Mouse (Mus musculus): ENCODE results near the gene Frzb. TPM values are rescaled to one million over a fixed set of nuclear protein-coding genes. Genes with fewer than 3 reads are reported as not detected.
A peak's percentile ranks its signal among the peaks of the same experiment; 100 is the strongest.

Frzb gene
- polyA plus RNA-seq, 1 experiment from 2014 or later = 6.4 TPM

DNA sequence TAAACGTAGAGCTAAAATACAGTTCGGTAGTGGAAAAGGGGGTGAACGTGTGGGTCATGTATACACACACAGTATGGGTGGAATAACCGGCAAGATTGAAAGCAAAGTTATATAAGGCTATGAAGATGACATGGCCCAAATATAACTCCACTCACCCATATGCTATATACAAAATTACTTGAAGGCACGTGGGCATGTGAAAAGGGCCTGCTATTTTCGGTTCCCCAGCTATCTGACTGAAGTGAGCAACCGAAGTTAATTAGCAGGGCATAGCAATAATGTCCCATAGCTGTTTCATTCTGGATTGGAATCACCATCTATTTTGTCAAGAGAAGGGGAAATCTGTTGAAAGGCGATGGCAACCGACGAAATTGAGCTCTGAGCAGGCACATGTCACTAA lies 1.9 kb downstream of the Frzb start:
- H3K4me3 ChIP-seq = peak overlapping the region; percentile 61
- no peak for ATAC-seq (ENCODE audit: extremely low read depth, insufficient number of reproducible peaks, low FRiP score, low TSS enrichment)
- H3K9ac ChIP-seq = peak overlapping the region; percentile 30; the same call in 1 of the 2 replicates
- H3K27me3 ChIP-seq (replicated peaks) = peaks cover 24% of the 10 kb centered on the region
- WGBS = 59% methylated on average over 10 of the region's 10 CpGs
- H3K4me1 ChIP-seq = peaks cover 16% of the 10 kb centered on the region
- H3K9me3 ChIP-seq = 0 out of 2 replicates have a peak, but pooled peaks cover 5% of the 10 kb centered on the region
- H3K36me3 ChIP-seq = no peaks in the 10 kb centered on the region
- no peak overlapping the region for H3K27ac ChIP-seq (replicated peaks)
- H3K4me2 ChIP-seq = peak overlapping the region; percentile 97

DNA sequence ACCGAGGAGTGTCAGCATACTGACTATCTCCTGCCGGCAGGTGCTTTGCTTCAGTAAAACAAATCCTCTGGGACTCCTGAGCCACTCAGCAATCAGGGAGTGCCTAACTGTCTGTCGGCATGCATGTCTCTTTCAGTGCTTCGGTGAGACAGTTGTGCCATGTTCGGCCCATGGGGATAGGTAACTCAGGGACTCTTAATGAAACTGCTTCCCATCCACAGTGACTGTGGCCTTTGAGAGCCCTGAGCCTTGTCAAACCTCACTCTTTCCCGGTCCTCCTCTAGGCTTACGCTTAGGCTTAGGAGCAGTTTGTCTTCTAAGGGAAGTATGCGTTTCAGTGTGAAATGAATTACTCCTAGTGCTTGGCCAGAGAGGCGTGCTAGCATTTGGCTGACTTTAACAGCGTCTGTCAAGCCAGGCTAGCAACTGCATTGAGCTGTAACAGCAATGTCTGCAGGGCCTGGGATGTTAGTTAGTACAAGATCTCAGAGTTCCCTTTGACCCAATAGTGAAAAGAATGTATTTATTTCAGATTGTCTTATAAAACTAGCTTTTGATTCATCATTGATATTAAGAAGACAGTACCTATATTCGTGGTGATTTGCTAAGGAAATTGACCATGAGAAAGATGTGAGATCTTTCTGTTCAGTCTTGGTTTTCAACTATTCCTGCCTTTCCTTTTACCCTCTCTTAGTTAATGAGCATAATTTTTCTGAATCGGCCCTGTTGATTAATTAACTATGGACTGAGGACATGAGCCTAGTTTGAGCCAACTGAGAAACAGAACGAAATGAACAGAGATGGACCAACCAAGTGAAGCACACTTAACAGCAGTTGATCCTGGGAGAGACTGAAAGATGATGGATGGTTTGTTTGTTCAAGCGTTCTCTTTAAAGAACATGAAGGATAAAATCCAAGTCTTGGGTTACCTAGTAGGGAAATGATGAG lies 2.7 kb downstream of the Frzb start:
- ATAC-seq (ENCODE audit: extremely low read depth, insufficient number of reproducible peaks, low FRiP score, low TSS enrichment) = no peak
- 75% methylated on average over 14 of the region's 14 CpGs for WGBS
- H3K4me2 ChIP-seq = peak overlapping the region; percentile 97
- no peak overlapping the region for H3K27ac ChIP-seq (replicated peaks)
- 0 out of 2 replicates have a peak, but pooled peaks cover 5% of the 10 kb centered on the region for H3K9me3 ChIP-seq
- H3K4me1 ChIP-seq = peaks cover 16% of the 10 kb centered on the region
- H3K27me3 ChIP-seq (replicated peaks) = peaks cover 24% of the 10 kb centered on the region
- no peaks in the 10 kb centered on the region for H3K36me3 ChIP-seq
- peak overlapping the region; percentile 61 for H3K4me3 ChIP-seq
- H3K9ac ChIP-seq = no peak overlapping the region

DNA sequence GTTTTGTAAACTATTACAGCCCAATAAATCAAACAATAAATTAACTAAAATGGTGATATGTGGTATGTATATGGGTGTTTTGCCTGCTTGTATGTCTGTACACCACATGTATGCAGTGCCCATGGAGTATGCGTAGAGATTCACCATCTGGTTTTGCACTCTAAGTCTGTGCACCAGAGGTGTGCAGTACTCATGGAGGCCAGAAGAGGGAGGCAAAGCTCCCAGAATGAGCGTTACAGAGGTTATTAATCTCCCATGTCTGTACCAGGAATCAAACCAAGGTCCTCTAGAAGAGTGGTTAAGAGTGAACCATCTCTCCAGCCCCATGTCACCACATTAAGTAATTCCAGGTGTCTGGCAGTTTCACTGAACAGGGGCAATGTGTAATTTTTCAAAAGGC lies 3.5 kb downstream of the Frzb start:
- Histone ChIP-seq H3K4me3 (no peak overlapping the region), H3K9me3 (0 out of 2 replicates have a peak, but pooled peaks cover 5% of the 10 kb centered on the region), H3K27me3 (replicated peaks) (peaks cover 24% of the 10 kb centered on the region), H3K36me3 (no peaks in the 10 kb centered on the region), H3K9ac (no peak overlapping the region), H3K4me1 (peaks cover 16% of the 10 kb centered on the region), H3K27ac (replicated peaks) (no peak overlapping the region), H3K4me2 (no peak overlapping the region)
- 92% methylated on average over 2 of the region's 2 CpGs for WGBS
- ATAC-seq (ENCODE audit: extremely low read depth, insufficient number of reproducible peaks, low FRiP score, low TSS enrichment) = no peak

DNA sequence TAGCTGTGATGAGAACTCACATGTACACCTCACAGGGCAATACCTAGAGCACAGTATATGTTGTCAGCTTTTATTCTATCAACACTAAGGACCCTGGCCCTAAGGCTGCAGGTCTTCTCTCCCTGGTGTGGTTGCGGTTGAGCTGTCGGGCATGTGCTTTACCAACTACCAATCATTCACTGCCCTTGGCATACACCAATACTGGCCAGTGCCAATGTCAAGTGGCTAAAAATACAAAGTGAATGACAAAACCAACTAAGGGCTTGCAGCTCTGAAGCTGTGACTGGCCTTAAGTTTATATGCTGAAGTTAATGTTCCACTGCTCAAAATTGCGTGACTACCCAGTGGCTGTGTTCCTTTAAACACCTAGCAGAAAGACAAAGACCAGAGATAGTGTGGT lies 6.0 kb downstream of the Frzb start:
- 84% methylated on average over 3 of the region's 3 CpGs for WGBS
- no peak overlapping the region for H3K27ac ChIP-seq (replicated peaks)

DNA sequence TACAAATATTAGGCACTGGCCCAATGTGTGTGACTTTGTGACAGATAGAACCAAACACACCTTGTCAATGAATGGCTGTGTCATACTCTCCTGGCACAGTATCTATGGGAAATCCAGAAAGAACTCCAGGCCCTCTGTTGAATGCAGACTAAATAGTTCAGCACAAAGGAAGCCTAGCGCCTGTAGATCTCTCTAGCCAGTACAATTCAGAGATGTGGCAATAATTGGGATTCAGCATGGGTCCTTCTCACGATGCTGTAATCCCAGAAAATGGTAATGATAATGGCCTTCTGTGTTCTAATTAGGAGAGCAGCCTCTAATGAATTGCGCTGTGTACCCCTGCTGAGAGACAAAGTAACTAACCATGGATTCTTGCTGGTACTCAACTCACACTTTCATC lies 8.6 kb downstream of the Frzb start:
- H3K27me3 ChIP-seq (replicated peaks) = 0 out of 2 replicates have a peak, but pooled peaks cover 5% of the 10 kb centered on the region
- H3K36me3 ChIP-seq = no peaks in the 10 kb centered on the region
- H3K9me3 ChIP-seq = 0 out of 2 replicates have a peak, but pooled peaks cover under 1% of the 10 kb centered on the region
- H3K27ac ChIP-seq (replicated peaks) = no peak overlapping the region
- no peak overlapping the region for H3K4me2 ChIP-seq
- no peak for ATAC-seq (ENCODE audit: extremely low read depth, insufficient number of reproducible peaks, low FRiP score, low TSS enrichment)
- H3K9ac ChIP-seq = no peak overlapping the region
- WGBS = 77% methylated on average over 3 of the region's 3 CpGs
- H3K4me1 ChIP-seq = no peaks in the 10 kb centered on the region
- H3K4me3 ChIP-seq = no peak overlapping the region

More for the DNA sequence above, 6.0 kb downstream of the Frzb start:
- H3K4me3 ChIP-seq = no peak overlapping the region
- no peak overlapping the region for H3K4me2 ChIP-seq
- no peak for ATAC-seq (ENCODE audit: extremely low read depth, insufficient number of reproducible peaks, low FRiP score, low TSS enrichment)
- no peak overlapping the region for H3K9ac ChIP-seq
- peaks cover 24% of the 10 kb centered on the region for H3K27me3 ChIP-seq (replicated peaks)
- H3K9me3 ChIP-seq = 0 out of 2 replicates have a peak, but pooled peaks cover 5% of the 10 kb centered on the region
- peaks cover 9% of the 10 kb centered on the region for H3K4me1 ChIP-seq
- no peaks in the 10 kb centered on the region for H3K36me3 ChIP-seq

DNA sequence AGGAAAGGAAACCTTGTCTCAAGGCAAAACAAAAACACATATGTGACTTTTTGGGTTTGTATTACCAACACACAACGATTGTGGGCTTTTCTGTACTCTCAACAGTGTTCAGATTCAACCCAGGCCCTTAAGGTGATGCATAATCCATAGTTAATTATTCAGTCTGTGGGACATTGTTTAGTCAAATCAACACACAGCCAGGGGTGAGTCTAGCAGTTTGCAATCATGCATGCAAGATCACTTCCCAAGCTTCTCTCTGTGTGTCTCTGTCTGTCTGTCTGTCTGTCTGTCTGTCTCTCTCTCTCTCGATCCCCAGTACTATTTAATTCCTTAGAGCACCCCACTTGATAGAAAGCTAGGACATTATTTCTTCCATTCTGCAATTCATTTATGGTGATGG lies 10.0 kb downstream of the Frzb start:
- H3K4me3 ChIP-seq = no peak overlapping the region
- H3K4me2 ChIP-seq = no peak overlapping the region
- H3K27ac ChIP-seq (replicated peaks) = no peak overlapping the region
- H3K27me3 ChIP-seq (replicated peaks) = 0 out of 2 replicates have a peak, but pooled peaks cover 5% of the 10 kb centered on the region
- H3K4me1 ChIP-seq = no peaks in the 10 kb centered on the region
- no peak for ATAC-seq (ENCODE audit: extremely low read depth, insufficient number of reproducible peaks, low FRiP score, low TSS enrichment)
- H3K9me3 ChIP-seq = no peaks in the 10 kb centered on the region
- no peak overlapping the region for H3K9ac ChIP-seq
- no peaks in the 10 kb centered on the region for H3K36me3 ChIP-seq
- 63% methylated on average over 2 of the region's 2 CpGs for WGBS

DNA sequence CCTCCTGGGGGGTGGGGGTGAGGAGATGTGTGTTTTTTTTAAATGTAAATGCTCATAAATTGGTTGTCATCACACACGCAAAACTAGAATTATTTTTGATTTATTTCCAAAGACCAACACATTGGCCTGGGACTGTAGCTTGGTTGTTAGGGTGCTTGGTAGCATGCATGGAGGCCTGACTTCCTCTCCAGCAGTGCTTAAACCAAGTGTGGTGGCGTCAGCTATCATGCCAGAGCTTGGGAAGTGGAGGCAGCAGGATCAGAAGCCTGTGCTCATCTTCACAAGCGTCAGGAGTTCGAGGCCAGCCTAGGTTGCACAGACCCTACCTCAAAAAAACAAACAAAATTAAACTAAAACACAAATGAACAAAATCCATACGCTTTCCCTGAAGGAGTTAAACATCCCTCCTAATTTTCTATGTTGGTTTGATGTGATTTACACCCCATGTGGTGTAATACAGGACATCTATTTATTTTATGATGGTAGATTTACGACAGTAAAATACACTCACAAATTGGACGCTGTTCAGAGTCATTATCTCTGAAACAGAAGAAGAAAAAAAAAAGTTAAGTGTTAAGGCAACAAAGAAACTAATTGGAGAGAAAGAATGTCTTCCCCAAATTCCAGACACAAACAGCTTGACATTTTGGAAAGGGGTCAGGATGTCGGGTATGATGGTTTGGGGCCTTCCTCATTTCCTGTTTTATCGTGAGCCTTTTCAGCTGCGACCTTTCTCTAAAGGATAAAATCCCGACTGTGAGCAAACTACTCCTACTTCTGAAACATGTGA lies 12.4 kb downstream of the Frzb start:
- no peaks in the 10 kb centered on the region for H3K9me3 ChIP-seq
- no peaks in the 10 kb centered on the region for H3K36me3 ChIP-seq
- H3K4me3 ChIP-seq = no peak overlapping the region
- no peak overlapping the region for H3K27ac ChIP-seq (replicated peaks)
- H3K27me3 ChIP-seq (replicated peaks) = 0 out of 2 replicates have a peak, but pooled peaks cover 5% of the 10 kb centered on the region
- peaks cover 8% of the 10 kb centered on the region; the same call in 1 of the 2 replicates for H3K4me1 ChIP-seq
- 61% methylated on average over 11 of the region's 11 CpGs for WGBS
- no peak for ATAC-seq (ENCODE audit: extremely low read depth, insufficient number of reproducible peaks, low FRiP score, low TSS enrichment)
- H3K4me2 ChIP-seq = no peak overlapping the region
- H3K9ac ChIP-seq = no peak overlapping the region

DNA sequence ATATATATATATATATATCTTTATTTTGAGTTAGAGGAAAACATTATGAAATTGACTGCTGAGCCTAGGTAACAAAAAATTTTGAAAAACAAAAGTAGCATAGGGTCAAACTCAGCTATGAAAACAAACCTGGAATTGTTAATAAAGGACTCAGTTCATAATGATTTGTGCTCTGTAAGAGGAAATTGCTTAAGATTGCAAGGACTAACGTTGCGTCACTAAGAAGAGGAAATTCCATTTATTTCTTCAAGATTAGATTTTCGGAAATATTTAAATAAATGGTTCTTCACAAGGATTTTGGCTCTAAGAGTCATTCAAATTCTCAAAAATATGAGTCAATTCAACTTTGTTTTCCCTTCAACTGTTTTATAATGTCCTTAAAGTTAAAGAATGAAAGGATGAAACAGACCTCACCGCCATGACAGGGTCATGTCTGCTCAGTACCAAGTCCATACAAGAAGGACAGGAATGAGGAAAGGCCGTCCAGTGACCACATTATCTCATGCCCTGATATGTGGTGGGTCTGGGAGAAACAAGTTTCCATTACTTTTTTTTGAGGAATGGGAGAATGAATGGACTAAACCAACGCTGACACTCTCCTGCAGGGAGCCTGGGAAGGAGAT lies 14.1 kb downstream of the Frzb start:
- no peak for ATAC-seq (ENCODE audit: extremely low read depth, insufficient number of reproducible peaks, low FRiP score, low TSS enrichment)
- WGBS = 65% methylated on average over 6 of the region's 6 CpGs

DNA sequence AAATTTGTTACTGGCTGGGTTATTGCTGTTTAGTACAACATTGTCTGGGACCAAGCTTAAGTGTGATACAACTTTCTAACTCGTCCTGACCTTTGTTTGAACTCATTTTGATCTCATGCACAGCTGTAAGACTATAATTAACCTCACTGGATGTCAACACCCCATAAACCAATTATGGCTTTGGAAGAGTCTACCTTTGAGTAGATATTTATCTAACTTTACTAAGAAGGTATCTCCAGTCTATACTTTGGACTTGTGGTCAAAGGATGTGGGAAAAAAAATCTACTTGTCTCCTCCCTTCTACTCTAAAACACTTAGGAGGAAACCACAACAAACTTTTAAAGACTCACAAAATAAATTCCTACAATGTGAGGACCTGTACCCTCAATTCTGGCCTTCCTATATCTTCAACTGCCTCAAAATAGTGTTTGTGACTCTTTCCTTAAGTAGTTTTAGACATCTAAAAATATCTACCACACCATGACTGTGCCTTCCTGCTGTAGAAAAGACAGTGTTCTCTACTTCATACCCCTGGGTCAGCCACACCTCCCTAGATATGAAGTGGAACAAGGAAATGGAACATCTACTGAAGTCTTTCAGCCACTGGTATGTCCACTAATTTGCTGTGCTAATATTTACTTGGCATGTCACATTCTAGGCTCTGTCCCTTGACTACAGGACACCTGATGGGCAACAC lies 16.9 kb downstream of the Frzb start:
- Histone ChIP-seq H3K4me3 (no peak overlapping the region), H3K4me2 (no peak overlapping the region), H3K36me3 (no peaks in the 10 kb centered on the region), H3K27ac (replicated peaks) (no peak overlapping the region), H3K9me3 (no peaks in the 10 kb centered on the region), H3K9ac (no peak overlapping the region), H3K27me3 (replicated peaks) (no peaks in the 10 kb centered on the region), H3K4me1 (peaks cover 19% of the 10 kb centered on the region; the same call in 1 of the 2 replicates)
- no peak for ATAC-seq (ENCODE audit: extremely low read depth, insufficient number of reproducible peaks, low FRiP score, low TSS enrichment)
- WGBS = 16% methylated on average over 1 of the region's 1 CpGs

More for the DNA sequence above, 14.1 kb downstream of the Frzb start:
- no peak overlapping the region for H3K9ac ChIP-seq
- 0 out of 2 replicates have a peak, but pooled peaks cover 5% of the 10 kb centered on the region for H3K27me3 ChIP-seq (replicated peaks)
- H3K9me3 ChIP-seq = no peaks in the 10 kb centered on the region
- no peaks in the 10 kb centered on the region for H3K36me3 ChIP-seq
- peaks cover 10% of the 10 kb centered on the region; the same call in 1 of the 2 replicates for H3K4me1 ChIP-seq
- H3K4me2 ChIP-seq = no peak overlapping the region
- H3K4me3 ChIP-seq = no peak overlapping the region
- H3K27ac ChIP-seq (replicated peaks) = no peak overlapping the region

DNA sequence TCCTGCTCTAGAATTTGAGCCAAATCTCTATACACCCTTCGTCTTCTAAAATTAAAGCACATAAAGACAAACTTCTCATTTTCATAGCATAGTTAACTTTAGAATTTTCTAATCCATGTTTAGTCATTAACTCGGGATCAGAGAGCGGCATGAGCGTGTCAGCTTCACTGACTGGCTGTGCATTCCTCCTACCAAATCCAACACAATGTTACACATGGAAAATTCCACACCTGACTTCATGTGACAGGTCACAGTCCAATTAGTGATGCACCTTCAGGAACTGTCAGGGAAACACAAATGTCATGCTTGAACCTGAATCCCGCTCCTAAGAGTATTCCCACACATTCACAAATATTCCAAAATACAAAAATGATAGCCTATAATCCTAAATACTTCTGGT lies 24.3 kb downstream of the Frzb start:
- no peak for ATAC-seq (ENCODE audit: extremely low read depth, insufficient number of reproducible peaks, low FRiP score, low TSS enrichment)
- WGBS = 86% methylated on average over 5 of the region's 5 CpGs
- H3K36me3 ChIP-seq = no peaks in the 10 kb centered on the region
- H3K27ac ChIP-seq (replicated peaks) = no peak overlapping the region
- H3K27me3 ChIP-seq (replicated peaks) = peaks cover 12% of the 10 kb centered on the region; the same call in 1 of the 2 replicates
- H3K4me3 ChIP-seq = no peak overlapping the region
- H3K4me2 ChIP-seq = no peak overlapping the region
- H3K9ac ChIP-seq = no peak overlapping the region
- H3K4me1 ChIP-seq = peaks cover 12% of the 10 kb centered on the region; the same call in 1 of the 2 replicates
- no peaks in the 10 kb centered on the region for H3K9me3 ChIP-seq

Measured in heart, embryonic 13.5 days (tissue).